In genomic region chr19:58453581-58453980, GRCm38 (mm10) we compare ENCODE assay signal across 7 mouse cellular contexts. TPM values are rescaled to one million over a fixed set of nuclear protein-coding genes. Genes with fewer than 3 reads are reported as not detected.
DNase-seq lines count a peak whose midpoint lies in the region; ATAC-seq and TF ChIP-seq lines count a peak whose summit lies in the region.

No protein-coding gene starts in this region.

- no peak for TF ChIP-seq CTCF in midbrain, postnatal 0 days (IDR thresholded peaks at IDR 0.05)

- H3K9me3 ChIP-seq in intestine, embryonic 14.5 days (ENCODE audit: control insufficient read depth, low read length), result no peaks in the 10 kb centered on the region
- no peaks in the 10 kb centered on the region for H3K9me3 ChIP-seq in liver, embryonic 12.5 days (replicated peaks)
- no peaks in the 10 kb centered on the region for H3K9me3 ChIP-seq in midbrain, postnatal 0 days (ENCODE audit: low read length)

- H3K4me1 ChIP-seq in intestine, embryonic 14.5 days (replicated peaks; ENCODE audit: control insufficient read depth, insufficient read depth, low read length), result peaks cover 37% of the 10 kb centered on the region
- peaks cover 5% of the 10 kb centered on the region; the same call in 1 of the 2 replicates for H3K4me1 ChIP-seq in liver, embryonic 12.5 days
- H3K4me1 ChIP-seq in midbrain, postnatal 0 days (ENCODE audit: insufficient read depth, low read length), result no peaks in the 10 kb centered on the region

- DNase-seq in ES-CJ7 (ENCODE audit: low read depth, low spot score), result peak; percentile 25
- DNase-seq in adrenal gland, postnatal 14 days, result peak; percentile 66
- DNase-seq in gastrocnemius, postnatal 14 days, result peak; percentile 51
- DNase-seq in intestine, embryonic 14.5 days (ENCODE audit: low spot score), result peak; percentile 71
- DNase-seq in midbrain, postnatal 0 days (ENCODE audit: low spot score), result no peak

- H3K9ac ChIP-seq in intestine, embryonic 14.5 days (ENCODE audit: low read length), result peak overlapping the region; percentile 51
- H3K9ac ChIP-seq in liver, embryonic 12.5 days, result peak overlapping the region; percentile 35; the same call in 1 of the 2 replicates
- peak overlapping the region; percentile 44; the same call in 1 of the 2 replicates for H3K9ac ChIP-seq in midbrain, postnatal 0 days (replicated peaks; ENCODE audit: low read length, poor library complexity, severe bottlenecking)

- ATAC-seq in intestine, embryonic 14.5 days (replicated peaks; ENCODE audit: low FRiP score, low TSS enrichment, low read depth), result peak; percentile 20; the same call in 1 of the 2 replicates
- no peak for ATAC-seq in liver, embryonic 12.5 days
- ATAC-seq in midbrain, postnatal 0 days (ENCODE audit: low FRiP score), result no peak
- no peak for ATAC-seq in cerebellum, adult (ENCODE audit: insufficient number of reproducible peaks, low FRiP score, low TSS enrichment)

- intact Hi-C loops in gastrocnemius, postnatal 14 days (cut with DNase I; ENCODE audit: low total_unique reads), result loop anchor here (10.0 kb wide), 1 partner anchor 139 kb away; no protein-coding TSS in a partner anchor

- H3K4me3 ChIP-seq in intestine, embryonic 14.5 days (ENCODE audit: low read depth, low read length), result peak overlapping the region; percentile 57
- peak overlapping the region; percentile 48 for H3K4me3 ChIP-seq in liver, embryonic 12.5 days
- H3K4me3 ChIP-seq in midbrain, postnatal 0 days (ENCODE audit: low read depth, low read length), result peak overlapping the region; percentile 45

- H3K36me3 ChIP-seq in intestine, embryonic 14.5 days (ENCODE audit: control insufficient read depth, insufficient read depth, low read length), result no peaks in the 10 kb centered on the region
- no peaks in the 10 kb centered on the region for H3K36me3 ChIP-seq in liver, embryonic 12.5 days
- no peaks in the 10 kb centered on the region for H3K36me3 ChIP-seq in midbrain, postnatal 0 days (ENCODE audit: insufficient read depth, low read length)

- H3K27me3 ChIP-seq in intestine, embryonic 14.5 days (replicated peaks; ENCODE audit: control insufficient read depth, insufficient read depth, low read length), result peaks cover 23% of the 10 kb centered on the region; the same call in 1 of the 2 replicates
- peaks cover 73% of the 10 kb centered on the region for H3K27me3 ChIP-seq in liver, embryonic 12.5 days (replicated peaks)
- H3K27me3 ChIP-seq in midbrain, postnatal 0 days (ENCODE audit: insufficient read depth, low read length), result no peaks in the 10 kb centered on the region

- H3K27ac ChIP-seq in intestine, embryonic 14.5 days (ENCODE audit: low read depth), result no peak overlapping the region; the same call in 1 of the 2 replicates
- H3K27ac ChIP-seq in liver, embryonic 12.5 days, result no peak overlapping the region
- no peak overlapping the region for H3K27ac ChIP-seq in midbrain, postnatal 0 days (ENCODE audit: low read depth, low read length)

- WGBS in intestine, embryonic 14.5 days, result under 1% methylated on average over 22 of the region's 22 CpGs
- 1% methylated on average over 22 of the region's 22 CpGs for WGBS in liver, embryonic 12.5 days (ENCODE audit: insufficient replicate concordance)
- WGBS in midbrain, postnatal 0 days, result 1% methylated on average over 22 of the region's 22 CpGs

- peak overlapping the region; percentile 98 for H3K4me2 ChIP-seq in intestine, embryonic 14.5 days (ENCODE audit: low read length)
- H3K4me2 ChIP-seq in liver, embryonic 12.5 days, result peak overlapping the region; percentile 65
- peak overlapping the region; percentile 69 for H3K4me2 ChIP-seq in midbrain, postnatal 0 days (ENCODE audit: low read depth, low read length, poor library complexity, severe bottlenecking)

RNA-seq across cellular contexts. Expression of gene Gfra1, which starts 2.1 kb away (rescaled TPM):
- 2.8 and 10.1 TPM in 2 replicates for total RNA-seq in adrenal gland, postnatal 14 days (2021)
- total RNA-seq in gastrocnemius, postnatal 14 days (2021), result 1 to 10 TPM; 4.7 to 6.6 TPM
- polyA plus RNA-seq in intestine, embryonic 14.5 days (2014; fragmentation: Nextera tagmentation; extraction: Ambion mirVana), result 34.3 and 41.3 TPM in 2 replicates
- 9.1 and 9.2 TPM in 2 replicates for polyA plus RNA-seq in liver, embryonic 12.5 days (2016; fragmentation: Nextera tagmentation; extraction: Ambion mirVana)
- total RNA-seq in midbrain, postnatal 0 days (2014; rRNA removed), result 91.5 and 101 TPM in 2 replicates
- polyA plus RNA-seq in midbrain, postnatal 0 days (2015; fragmentation: Nextera tagmentation; extraction: Ambion mirVana), result 34.4 and 36.2 TPM in 2 replicates

RNA-seq across cellular contexts. Expression of gene Ccdc172, which starts 58.2 kb away (rescaled TPM):
- not detected in 2 replicates for total RNA-seq in adrenal gland, postnatal 14 days (2021)
- total RNA-seq in gastrocnemius, postnatal 14 days (2021), result not detected
- polyA plus RNA-seq in intestine, embryonic 14.5 days (2014; fragmentation: Nextera tagmentation; extraction: Ambion mirVana), result not detected in 2 replicates
- not detected in 2 replicates for polyA plus RNA-seq in liver, embryonic 12.5 days (2016; fragmentation: Nextera tagmentation; extraction: Ambion mirVana)
- not detected in 2 replicates for total RNA-seq in midbrain, postnatal 0 days (2014; rRNA removed)
- not detected in 2 replicates for polyA plus RNA-seq in midbrain, postnatal 0 days (2015; fragmentation: Nextera tagmentation; extraction: Ambion mirVana)
